Mouse (Mus musculus): ENCODE results near the gene Nxn. TPM values are rescaled to one million over a fixed set of nuclear protein-coding genes. Genes with fewer than 3 reads are reported as not detected.
"Not testable (repeated sequence)": the region's sequence is repeated elsewhere in the genome, so short reads cannot be mapped to it uniquely, and the experiment has no call there.

The Nxn gene
- total RNA-seq, 2 experiments from 2014 or later = 22.5 to 25.0 TPM

DNA sequence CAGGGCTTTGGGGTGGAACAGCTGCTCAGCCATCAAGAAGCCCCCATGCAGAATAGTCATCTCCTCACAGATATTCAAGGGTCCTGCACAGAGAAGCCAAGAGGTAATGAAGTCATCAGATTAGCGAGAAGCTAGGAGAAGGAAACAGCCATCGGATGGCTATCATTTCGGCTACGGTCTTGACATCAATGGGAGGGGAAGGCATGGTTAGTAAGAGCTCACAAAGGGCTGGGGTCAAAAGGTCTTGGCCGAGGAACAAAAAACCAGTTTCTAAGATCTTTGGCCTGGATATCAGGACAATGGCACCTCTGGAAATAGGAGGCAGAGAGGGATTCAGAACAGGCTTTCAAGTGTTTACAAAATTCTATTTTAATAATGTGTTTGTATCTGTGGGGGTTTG, 185.1 kb downstream of the Nxn start:
- no peak for DNase-seq

DNA sequence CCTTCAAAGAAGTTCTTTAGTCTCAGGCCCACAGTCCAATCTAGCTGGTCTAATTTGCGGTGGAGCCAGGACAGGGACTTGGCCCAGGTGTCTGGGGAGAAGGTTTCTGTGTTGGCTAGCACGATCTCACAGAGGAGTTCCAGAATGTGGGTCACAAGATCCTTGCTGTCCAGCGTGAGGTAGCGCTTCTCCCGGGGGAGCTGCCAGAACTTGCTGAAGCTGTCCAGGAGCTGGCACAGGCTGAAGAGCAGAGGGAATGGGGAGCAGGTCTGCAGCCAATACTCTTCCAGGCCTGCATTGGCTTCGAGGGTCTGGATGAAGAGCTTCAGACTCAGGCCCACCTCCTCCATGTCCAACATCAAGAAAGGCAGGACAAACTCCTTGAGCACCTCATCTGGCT, 187.3 kb downstream of the Nxn start:
- not testable (repeated sequence) for DNase-seq

DNA sequence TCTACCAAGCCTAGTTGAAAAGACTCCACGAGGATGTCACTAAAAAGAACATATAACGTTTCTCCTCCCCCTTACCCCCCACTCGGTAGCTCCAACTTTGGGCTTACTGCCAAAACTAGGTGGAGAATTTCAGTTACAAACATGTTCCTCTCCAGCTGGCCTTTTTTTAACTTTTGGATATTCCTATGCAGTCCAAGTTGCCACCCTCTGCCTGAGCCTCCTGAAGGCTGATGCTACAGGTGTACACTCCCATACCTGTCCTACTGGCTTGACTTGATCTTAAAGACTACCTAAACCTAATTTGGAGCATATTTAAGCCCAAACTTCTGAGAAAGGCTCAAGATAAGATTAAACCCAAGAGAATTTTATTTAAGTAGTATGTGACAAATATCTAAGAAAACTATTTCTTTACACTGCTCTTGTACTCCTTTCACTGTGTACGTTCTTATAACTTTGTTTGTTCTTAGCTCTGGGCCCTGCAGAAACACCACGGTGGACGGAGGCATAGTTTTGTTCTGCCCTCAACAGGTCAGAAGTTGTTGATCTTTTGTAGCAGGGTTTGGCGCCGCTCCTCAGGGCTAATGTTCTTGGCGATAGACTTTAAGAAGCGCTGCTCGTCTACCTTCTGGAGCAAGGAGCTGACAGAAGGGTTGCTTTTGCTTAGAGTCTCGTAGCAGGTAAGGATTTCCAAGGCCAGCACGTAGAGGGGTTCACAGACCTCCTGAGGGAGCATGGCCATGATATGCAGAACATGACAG, 188.5 kb downstream of the Nxn start:
- no peak for DNase-seq

Other genes starting within 250 kb of the Nxn start
- gene Vps53, start 219.5 kb downstream of the Nxn start, total RNA-seq (2021) = 10 to 100 TPM; 36.1 to 42.0 TPM
- 10 to 100 TPM in 1 of 2 experiments, 1 to 10 TPM in 1; 7.1 to 10.8 TPM for gene Fam57a, start 219.5 kb downstream of the Nxn start, total RNA-seq (2021)
- under 1 TPM in 1 of 2 experiments, not detected in 1; 0.66 TPM for gene Dbil5, start 181.5 kb downstream of the Nxn start, total RNA-seq (2021)
- 1 to 10 TPM in 1 of 2 experiments, not detected in 1; 4.6 TPM for gene Gemin4, start 181.5 kb downstream of the Nxn start, total RNA-seq (2021)
- 10 to 100 TPM; 21.9 to 25.4 TPM for gene Mrm3, start 155.4 kb downstream of the Nxn start, total RNA-seq (2021)
- gene Glod4, start 155.4 kb downstream of the Nxn start, total RNA-seq (2021) = 10 to 100 TPM; 75.4 to 76.8 TPM
- 10 to 100 TPM; 45.2 to 47.5 TPM for gene Timm22, start 7.8 kb upstream of the Nxn start, total RNA-seq (2021)
- gene Abr, start 223.2 kb upstream of the Nxn start, total RNA-seq (2021) = 10 to 100 TPM; 35.4 to 44.2 TPM

Data from adrenal gland, postnatal 10 days (tissue).